Mouse (Mus musculus) heart, adult 11 months (tissue): ENCODE measurements around the gene Dbh.

Experiments used
- DNase-seq: peaks from one replicate; pipeline ENCODE4 v3.0.0; 2022

Gene Dbh

GRCm38 (mm10) chr2:27166074-27166473 is 1.0 kb downstream of the Dbh start:
- peak; percentile 83 for DNase-seq

GRCm38 (mm10) chr2:27166999-27167398 is 2.0 kb downstream of the Dbh start:
- no peak for DNase-seq

- DNase-seq, result no peak
Measured at GRCm38 (mm10) chr2:27174242-27174641, 9.2 kb downstream of the Dbh start.

- peak; percentile 80 for DNase-seq
Measured at GRCm38 (mm10) chr2:27175696-27176267, 10.7 kb downstream of the Dbh start.

- peak; percentile 88 for DNase-seq
Measured at GRCm38 (mm10) chr2:27179101-27179500, 14.1 kb downstream of the Dbh start.

GRCm38 (mm10) chr2:27181907-27182306 is 16.9 kb downstream of the Dbh start:
- DNase-seq, result peak; percentile 98

- no peak for DNase-seq
Measured at GRCm38 (mm10) chr2:27183734-27184133, 18.7 kb downstream of the Dbh start.

- DNase-seq, result no peak
Measured at GRCm38 (mm10) chr2:27187531-27187930, 22.5 kb downstream of the Dbh start.

GRCm38 (mm10) chr2:27189994-27190393 is 25.0 kb downstream of the Dbh start:
- no peak for DNase-seq

GRCm38 (mm10) chr2:27198551-27199246 is 33.7 kb downstream of the Dbh start:
- DNase-seq, result peak; percentile 95

- no peak for DNase-seq
Measured at GRCm38 (mm10) chr2:27200586-27200985, 35.6 kb downstream of the Dbh start.

- DNase-seq, result peak; percentile 97
Measured at GRCm38 (mm10) chr2:27205666-27206065, 40.6 kb downstream of the Dbh start.

- DNase-seq, result peak; percentile 99
Measured at GRCm38 (mm10) chr2:27206128-27206797, 41.2 kb downstream of the Dbh start.

- peak; percentile 99 for DNase-seq
Measured at GRCm38 (mm10) chr2:27207126-27207525, 42.1 kb downstream of the Dbh start.

- DNase-seq, result peak; percentile 91
Measured at GRCm38 (mm10) chr2:27209370-27209769, 44.3 kb downstream of the Dbh start.

GRCm38 (mm10) chr2:27209816-27210215 is 44.8 kb downstream of the Dbh start:
- peak; percentile 98 for DNase-seq

- peak; percentile 96 for DNase-seq
Measured at GRCm38 (mm10) chr2:27210255-27210654, 45.2 kb downstream of the Dbh start.

GRCm38 (mm10) chr2:27210676-27211210 is 45.7 kb downstream of the Dbh start:
- peak; percentile 91 for DNase-seq

GRCm38 (mm10) chr2:27211966-27212893 is 47.2 kb downstream of the Dbh start:
- DNase-seq, result peak; percentile 97

GRCm38 (mm10) chr2:27215537-27215936 is 50.5 kb downstream of the Dbh start:
- DNase-seq, result no peak

GRCm38 (mm10) chr2:27218121-27218544 is 53.1 kb downstream of the Dbh start:
- peak; percentile 95 for DNase-seq

- no peak for DNase-seq
Measured at GRCm38 (mm10) chr2:27218569-27218968, 53.5 kb downstream of the Dbh start.

- no peak for DNase-seq
Measured at GRCm38 (mm10) chr2:27223012-27223421, 58.0 kb downstream of the Dbh start.
